Mouse (Mus musculus): ENCODE measurements around the gene Acap3.

The Acap3 gene

DNA sequence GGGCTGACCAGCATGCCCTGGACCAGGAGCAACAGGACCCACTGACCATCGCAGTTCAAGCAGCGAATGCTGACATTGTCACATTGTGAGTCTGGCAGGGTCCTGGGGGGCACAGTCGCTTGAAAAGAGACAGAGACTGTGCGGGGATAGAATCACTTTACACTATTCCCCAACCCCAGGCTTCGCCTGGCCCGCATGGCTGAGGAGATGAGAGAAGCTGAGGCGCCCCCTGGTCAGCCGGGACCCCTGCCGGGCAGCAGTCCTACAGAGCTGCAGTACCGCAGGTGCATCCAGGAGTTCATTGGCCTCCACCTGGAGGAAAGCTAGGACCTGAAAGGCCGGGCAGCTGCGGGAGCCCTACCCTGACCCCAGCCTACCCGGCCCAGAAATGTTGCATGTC is 14.0 kb downstream of the Acap3 start:
- in situ Hi-C loops (cut with MboI; ENCODE audit: low pct_unique_long_range_greater_than_20kb in 1 of 2, low sequenced_read_pairs in 2 of 2, unreplicated experiment in 1 of 2) = loop anchor here in 1 of 2 experiments (5.0 kb wide), 1 partner anchor 37 kb away; the partner anchor contains the start of gene Ube2j2

DNA sequence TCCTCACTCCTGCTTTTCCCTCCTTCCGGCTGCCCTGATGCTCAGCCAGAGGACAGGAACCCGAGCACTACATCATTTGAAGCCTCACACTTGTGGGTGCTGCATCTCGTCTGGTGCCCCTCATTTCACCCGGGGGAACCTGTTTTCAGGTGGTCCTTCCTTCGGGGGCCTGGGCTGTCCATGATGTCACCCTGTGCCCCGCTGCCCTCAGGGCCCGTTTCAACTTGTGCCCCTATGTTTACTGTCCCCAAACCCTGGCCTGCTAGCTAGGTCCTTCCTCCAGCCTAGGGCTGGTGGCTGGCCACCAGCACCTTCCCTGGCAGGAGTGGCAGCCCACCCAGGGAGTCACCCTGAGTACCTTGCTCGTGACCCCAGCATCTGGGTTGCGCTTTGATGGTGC is 14.5 kb downstream of the Acap3 start:
- in situ Hi-C loops (cut with MboI; ENCODE audit: low pct_unique_long_range_greater_than_20kb in 1 of 2, low sequenced_read_pairs in 2 of 2, unreplicated experiment in 1 of 2) = loop anchor here in 1 of 2 experiments (5.0 kb wide), 1 partner anchor 36 kb away; the partner anchor contains the start of gene Ube2j2

DNA sequence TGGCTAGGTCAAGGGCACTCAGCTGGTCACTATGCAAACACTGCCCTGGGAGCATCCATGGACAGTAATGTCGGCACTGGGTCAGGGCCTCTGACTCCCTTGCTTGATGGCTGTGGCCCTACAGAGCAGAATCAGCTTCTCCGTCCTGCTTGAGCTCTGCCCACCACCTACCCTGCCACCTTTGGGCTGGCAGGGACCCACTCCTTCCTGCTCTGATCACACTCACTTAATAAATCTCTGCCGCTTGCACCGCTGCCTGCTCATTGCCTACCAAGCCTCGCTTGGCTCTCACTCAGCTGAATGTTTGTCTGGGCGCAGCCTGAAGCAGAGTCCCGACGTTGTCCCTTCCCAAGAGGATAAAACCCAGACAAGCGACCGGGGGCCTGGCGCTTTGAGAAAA is 15.4 kb downstream of the Acap3 start:
- in situ Hi-C loops (cut with MboI; ENCODE audit: low pct_unique_long_range_greater_than_20kb in 1 of 2, low sequenced_read_pairs in 2 of 2, unreplicated experiment in 1 of 2) = loop anchor here in 1 of 2 experiments (5.0 kb wide), 1 partner anchor 35 kb away; the partner anchor contains the start of gene Ube2j2

DNA sequence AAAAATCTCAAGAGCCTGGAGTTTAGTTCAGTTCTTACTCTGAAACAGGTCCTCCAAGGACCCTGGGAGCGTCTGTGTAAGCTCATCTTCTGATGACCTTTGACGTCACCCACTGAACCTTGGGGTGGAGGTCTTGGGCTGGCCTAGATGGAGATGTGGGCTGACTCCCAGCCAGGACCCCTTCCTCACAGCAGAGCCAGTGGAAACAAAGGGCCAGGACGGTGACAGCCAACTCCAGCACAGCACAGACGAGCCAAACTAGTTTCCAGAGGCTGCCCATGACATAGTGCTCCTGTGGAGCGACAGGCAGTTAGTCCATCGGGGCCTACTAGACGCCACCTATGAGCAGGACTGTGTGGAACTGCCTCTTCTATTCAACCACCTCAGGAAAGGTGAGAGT is 16.7 kb downstream of the Acap3 start:
- in situ Hi-C loops (cut with MboI; ENCODE audit: low pct_unique_long_range_greater_than_20kb in 1 of 2, low sequenced_read_pairs in 2 of 2, unreplicated experiment in 1 of 2) = loop anchor here in 1 of 2 experiments (5.0 kb wide), 1 partner anchor 34 kb away; the partner anchor contains the start of gene Ube2j2

DNA sequence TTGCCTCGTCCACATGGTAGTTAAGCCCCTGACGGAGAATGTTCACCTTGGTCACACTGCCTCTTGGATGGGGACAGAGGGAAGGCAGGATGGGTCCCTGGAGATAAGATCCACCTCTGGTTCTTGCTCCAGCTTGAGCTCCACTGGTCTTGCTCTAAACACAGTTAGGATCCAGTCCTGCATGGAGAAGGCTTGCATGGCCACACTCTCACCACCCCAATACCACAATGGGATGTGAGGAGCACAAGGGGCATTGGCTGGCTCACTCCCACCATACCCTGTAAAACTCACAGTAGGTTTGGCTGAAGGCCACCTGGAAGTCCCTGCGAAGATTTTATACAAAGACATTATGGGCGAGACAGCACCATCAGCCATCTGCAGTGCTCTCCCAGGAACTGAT is 17.1 kb downstream of the Acap3 start:
- in situ Hi-C loops (cut with MboI; ENCODE audit: low pct_unique_long_range_greater_than_20kb in 1 of 2, low sequenced_read_pairs in 2 of 2, unreplicated experiment in 1 of 2) = loop anchor here in 1 of 2 experiments (5.0 kb wide), 1 partner anchor 34 kb away; the partner anchor contains the start of gene Ube2j2

DNA sequence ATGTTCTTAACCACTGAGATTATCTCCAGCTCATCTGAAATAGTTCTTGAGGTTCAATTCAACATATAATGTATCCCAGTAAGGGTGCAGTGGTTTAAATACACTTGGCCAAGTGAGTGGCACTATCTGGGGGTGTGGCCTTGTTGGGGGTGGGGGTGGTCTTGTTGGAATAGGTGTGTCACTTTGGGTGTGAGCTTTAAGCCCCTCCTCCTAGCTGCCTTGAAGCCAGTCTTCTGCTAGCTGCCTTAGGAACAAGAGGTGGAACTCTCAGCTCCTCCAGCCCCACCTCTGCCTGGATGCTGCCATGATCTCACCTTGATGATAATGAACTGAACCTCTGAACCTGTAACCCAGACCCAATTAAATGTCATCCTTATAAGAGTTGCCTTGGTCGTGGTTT is 40.4 kb downstream of the Acap3 start:
- in situ Hi-C loops (cut with MboI; ENCODE audit: low pct_unique_long_range_greater_than_20kb in 1 of 2, low sequenced_read_pairs in 2 of 2, unreplicated experiment in 1 of 2) = no loop called here

DNA sequence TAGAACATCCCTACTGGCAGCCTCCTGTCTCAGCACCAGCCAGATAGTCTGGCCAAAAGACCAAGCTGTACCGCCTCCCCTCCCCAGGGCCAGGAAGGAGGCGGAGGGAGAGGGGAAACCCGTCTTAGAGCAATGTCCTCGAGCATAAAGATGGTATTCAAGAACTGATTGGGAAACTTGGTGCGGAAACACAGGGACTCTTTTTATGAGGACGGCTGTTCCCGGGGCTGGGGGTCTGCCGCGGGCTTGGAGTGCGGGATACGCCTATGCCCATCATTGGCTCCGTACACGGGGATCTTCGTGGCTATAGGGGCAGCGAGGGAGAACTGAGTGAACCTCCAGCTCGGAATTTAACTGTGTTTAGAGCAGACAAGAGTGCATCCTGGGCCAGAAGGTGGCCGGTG is 51.4 kb downstream of the Acap3 start:
- in situ Hi-C loops (cut with MboI; ENCODE audit: low pct_unique_long_range_greater_than_20kb in 1 of 2, low sequenced_read_pairs in 2 of 2, unreplicated experiment in 1 of 2) = loop anchor here in 1 of 2 experiments (5.0 kb wide), 1 partner anchor 36 kb away; no protein-coding TSS in a partner anchor

DNA sequence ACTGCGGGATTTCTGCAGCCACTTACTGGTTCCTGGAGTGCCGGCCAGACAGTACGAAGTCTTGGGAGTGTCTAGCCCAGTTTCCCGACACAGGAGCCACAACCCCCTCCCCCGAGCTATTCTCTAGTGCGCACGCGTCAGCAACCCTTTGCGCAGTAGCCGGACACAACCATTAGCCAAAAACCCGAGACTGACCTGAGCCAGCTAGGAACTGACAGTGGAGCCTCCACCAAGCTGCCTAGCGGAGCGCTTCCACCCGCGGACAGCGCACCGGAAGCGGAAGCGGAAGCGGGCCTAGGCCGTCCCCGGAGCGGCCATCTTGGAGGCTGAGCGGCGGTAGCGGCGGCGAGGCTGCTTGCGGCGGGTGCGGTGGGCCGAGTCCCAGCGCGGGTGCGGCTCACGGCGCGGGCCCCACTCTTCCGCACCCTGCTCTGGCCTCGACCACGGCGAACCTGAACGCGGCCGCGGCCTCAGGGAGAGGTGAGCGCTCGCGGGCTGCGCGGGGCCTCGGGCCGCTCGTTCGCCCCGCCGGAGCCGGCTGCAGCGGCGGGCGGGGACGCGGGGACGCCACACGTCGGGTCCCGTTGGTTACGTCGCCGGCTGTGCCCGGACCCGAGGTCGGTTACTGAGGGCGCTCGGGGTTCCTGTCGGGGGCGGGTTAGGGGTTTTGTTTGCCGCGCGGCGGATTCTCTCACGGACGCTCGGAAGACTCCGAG is 52.1 kb downstream of the Acap3 start, which contains the start of gene Ube2j2:
Gene Ube2j2 (plus strand): TSS at position 298 of the 716 bp plus-strand sequence.
- in situ Hi-C loops (cut with MboI; ENCODE audit: low pct_unique_long_range_greater_than_20kb in 1 of 2, low sequenced_read_pairs in 2 of 2, unreplicated experiment in 1 of 2) = loop anchor here in 1 of 2 experiments (5.0 kb wide), 1 partner anchor 36 kb away; no protein-coding TSS in a partner anchor

DNA sequence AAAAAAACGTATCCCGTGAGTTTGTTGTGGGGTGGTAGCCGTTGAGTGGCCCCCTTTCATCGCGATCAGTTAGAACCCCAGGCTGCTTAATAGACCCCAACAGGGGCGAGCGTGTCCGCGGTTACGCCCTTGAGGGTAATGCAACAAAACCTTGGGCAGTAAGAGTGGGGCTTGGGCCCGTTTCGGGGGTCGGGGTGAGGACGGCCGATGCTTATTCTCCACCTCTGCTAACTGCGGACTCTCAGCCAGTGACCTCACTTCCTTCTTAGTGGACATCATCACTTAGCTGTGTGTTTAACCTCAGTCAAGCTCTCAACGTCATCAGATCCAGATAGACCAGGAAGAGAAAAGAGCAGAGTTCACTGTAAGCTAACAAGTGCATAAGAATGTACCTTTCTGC is 52.6 kb downstream of the Acap3 start:
- in situ Hi-C loops (cut with MboI; ENCODE audit: low pct_unique_long_range_greater_than_20kb in 1 of 2, low sequenced_read_pairs in 2 of 2, unreplicated experiment in 1 of 2) = loop anchor here in 1 of 2 experiments (5.0 kb wide), 1 partner anchor 37 kb away; no protein-coding TSS in a partner anchor

DNA sequence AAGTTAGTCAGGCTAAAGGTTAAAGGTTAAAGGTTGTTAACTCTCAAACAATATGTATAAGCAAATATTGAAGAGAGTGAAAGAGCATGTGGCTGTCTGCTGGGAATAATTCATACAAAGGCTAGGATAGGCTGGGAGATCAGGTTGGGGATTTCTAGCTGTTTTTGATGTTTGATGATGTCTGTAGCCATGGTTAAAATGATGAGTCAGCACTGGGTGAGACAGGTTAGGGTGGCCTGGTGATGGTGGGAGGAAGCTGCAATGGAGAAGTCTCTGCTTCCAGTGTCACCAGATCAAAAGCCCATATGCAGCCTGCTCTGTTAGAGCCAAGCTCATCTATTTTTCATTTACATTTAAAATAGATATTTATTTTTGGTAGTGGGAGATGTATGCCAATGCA is 55.5 kb downstream of the Acap3 start:
- in situ Hi-C loops (cut with MboI; ENCODE audit: low pct_unique_long_range_greater_than_20kb in 1 of 2, low sequenced_read_pairs in 2 of 2, unreplicated experiment in 1 of 2) = no loop called here

DNA sequence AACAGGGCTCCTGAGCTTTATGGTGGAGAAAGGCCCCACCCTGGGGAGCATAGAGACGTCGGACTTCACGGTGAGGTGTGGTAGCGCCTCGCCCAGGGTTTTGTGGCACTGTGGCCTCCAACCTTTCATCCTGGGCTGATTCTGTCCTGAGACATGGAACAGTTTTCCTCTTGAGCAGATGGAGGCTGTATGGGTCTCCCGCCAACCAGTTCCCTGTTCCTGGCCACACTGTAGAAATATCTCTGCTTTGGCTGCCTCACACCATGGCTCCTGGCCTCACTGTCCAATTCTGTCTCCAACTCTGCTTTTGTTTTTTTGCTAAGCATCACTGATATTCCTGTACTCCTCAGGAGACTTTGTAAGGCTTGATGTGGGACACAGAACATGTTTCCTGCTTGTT is 63.9 kb downstream of the Acap3 start:
- in situ Hi-C loops (cut with MboI; ENCODE audit: low pct_unique_long_range_greater_than_20kb in 1 of 2, low sequenced_read_pairs in 2 of 2, unreplicated experiment in 1 of 2) = no loop called here
